Mouse (Mus musculus) heart, embryonic 12.5 days (tissue): ENCODE results near the gene Foxp1. TPM values are rescaled to one million over a fixed set of nuclear protein-coding genes. Genes with fewer than 3 reads are reported as not detected.

ENCODE experiments used
- ATAC-seq: fragments of 200-750 bp; cut with Nextera tagmentation; 2 replicates; pipeline ENCODE4 v1.8.0; 2017; ENCODE audit warnings: moderate TSS enrichment, moderate library complexity; ENCODE audit not compliant: insufficient number of reproducible peaks, low FRiP score
- H3K27ac ChIP-seq: fragments of 300-500 bp; sonication (generic); 2 replicates; pipeline ENCODE4 v1.5.1; 2016; ENCODE audit warnings: mild to moderate bottlenecking, moderate library complexity; ENCODE audit not compliant: poor library complexity, severe bottlenecking
- H3K27me3 ChIP-seq: fragments of 300-500 bp; sonication (generic); replicated peaks from 2 replicates; pipeline ENCODE4 v1.6.1; 2016; ENCODE audit warnings: mild to moderate bottlenecking, moderate library complexity
- H3K36me3 ChIP-seq: fragments of 300-500 bp; sonication (generic); 2 replicates; pipeline ENCODE4 v1.6.1; 2016; ENCODE audit warnings: mild to moderate bottlenecking, moderate library complexity
- H3K4me1 ChIP-seq: fragments of 300-500 bp; sonication (generic); replicated peaks from 2 replicates; pipeline ENCODE4 v1.6.1; 2016; ENCODE audit warnings: mild to moderate bottlenecking
- H3K4me2 ChIP-seq: fragments of 300-500 bp; sonication (generic); 2 replicates; pipeline ENCODE4 v1.6.1; 2016; ENCODE audit warnings: mild to moderate bottlenecking, moderate library complexity
- H3K4me3 ChIP-seq: fragments of 300-500 bp; sonication (generic); 2 replicates; pipeline ENCODE4 v1.5.1; 2016; ENCODE audit warnings: mild to moderate bottlenecking
- H3K9ac ChIP-seq: fragments of 300-500 bp; sonication (generic); 2 replicates; pipeline ENCODE4 v1.6.1; 2016; ENCODE audit warnings: mild to moderate bottlenecking, moderate library complexity
- H3K9me3 ChIP-seq: fragments of 300-500 bp; sonication (generic); replicated peaks from 2 replicates; pipeline ENCODE4 v1.6.1; 2016; ENCODE audit warnings: mild to moderate bottlenecking, moderate library complexity
- WGBS: fragments of 180-500 bp; shearing (Covaris S2); methylation state at CpG from one replicate; pipeline ENCODE4 v1.1.7; 2016; 5-methylcytosine and 5-hydroxymethylcytosine counted together
- polyA plus RNA-seq: library from polyadenylated mRNA; unstranded; fragments of >200 nt; fragmentation: Nextera tagmentation; extraction: Ambion mirVana; gene quantifications from 2 replicates; pipeline ENCODE4 v1.2.1, GENCODE M21; 2016

Gene Foxp1
- polyA plus RNA-seq, 1 experiment from 2014 or later, result 91.1 TPM

- H3K27ac ChIP-seq, result peak overlapping the region; percentile 43
- 56% methylated on average over 7 of the region's 7 CpGs for WGBS
Measured at GRCm38 (mm10) chr6:99087598-99087997, 434.9 kb downstream of the Foxp1 start.

GRCm38 (mm10) chr6:99084956-99085355, 437.6 kb downstream of the Foxp1 start:
- Histone ChIP-seq H3K9ac (no peak overlapping the region), H3K4me2 (no peak overlapping the region), H3K36me3 (peaks cover 11% of the 10 kb centered on the region), H3K27ac (no peak overlapping the region), H3K4me1 (peaks cover 45% of the 10 kb centered on the region), H3K9me3 (no peaks in the 10 kb centered on the region), H3K27me3 (no peaks in the 10 kb centered on the region), H3K4me3 (no peak overlapping the region)
- ATAC-seq, result no peak
- 87% methylated on average over 4 of the region's 4 CpGs for WGBS

More at GRCm38 (mm10) chr6:99087598-99087997, 434.9 kb downstream of the Foxp1 start:
- Histone ChIP-seq H3K4me2 (no peak overlapping the region), H3K9me3 (no peaks in the 10 kb centered on the region), H3K4me3 (no peak overlapping the region), H3K27me3 (no peaks in the 10 kb centered on the region), H3K36me3 (peaks cover 11% of the 10 kb centered on the region), H3K4me1 (peaks cover 47% of the 10 kb centered on the region), H3K9ac (no peak overlapping the region)
- ATAC-seq, result no peak

- Histone ChIP-seq H3K4me1 (peaks cover 26% of the 10 kb centered on the region), H3K4me2 (peak overlapping the region; percentile 42), H3K4me3 (no peak overlapping the region), H3K36me3 (peaks cover 11% of the 10 kb centered on the region), H3K9ac (0 out of 2 replicates have a peak overlapping the region, but pooled peaks have one; percentile 42), H3K9me3 (no peaks in the 10 kb centered on the region), H3K27ac (peak overlapping the region; percentile 77), H3K27me3 (no peaks in the 10 kb centered on the region)
- WGBS, result 28% methylated on average over 5 of the region's 5 CpGs
- peak; percentile 48; the same call in 1 of the 2 replicates for ATAC-seq
Measured at GRCm38 (mm10) chr6:99081259-99081658, 441.3 kb downstream of the Foxp1 start.

GRCm38 (mm10) chr6:99079041-99079835, 443.3 kb downstream of the Foxp1 start:
- H3K9me3 ChIP-seq, result peaks cover 12% of the 10 kb centered on the region
- no peak for ATAC-seq
- H3K36me3 ChIP-seq, result peaks cover 28% of the 10 kb centered on the region
- no peak overlapping the region for H3K4me3 ChIP-seq
- no peak overlapping the region for H3K27ac ChIP-seq
- 55% methylated on average over 10 of the region's 10 CpGs for WGBS
- no peak overlapping the region for H3K4me2 ChIP-seq
- no peaks in the 10 kb centered on the region for H3K27me3 ChIP-seq
- H3K4me1 ChIP-seq, result peaks cover 24% of the 10 kb centered on the region
- H3K9ac ChIP-seq, result no peak overlapping the region

- Histone ChIP-seq H3K27ac (no peak overlapping the region), H3K4me2 (no peak overlapping the region), H3K9ac (no peak overlapping the region), H3K27me3 (no peaks in the 10 kb centered on the region), H3K36me3 (peaks cover 25% of the 10 kb centered on the region), H3K9me3 (peaks cover 12% of the 10 kb centered on the region), H3K4me1 (peaks cover 21% of the 10 kb centered on the region), H3K4me3 (no peak overlapping the region)
- 82% methylated on average over 4 of the region's 4 CpGs for WGBS
- no peak for ATAC-seq
Measured at GRCm38 (mm10) chr6:99078089-99078488, 444.4 kb downstream of the Foxp1 start.

GRCm38 (mm10) chr6:99073303-99074271, 448.9 kb downstream of the Foxp1 start:
- no peak for ATAC-seq
- H3K27ac ChIP-seq, result no peak overlapping the region
- H3K4me2 ChIP-seq, result no peak overlapping the region
- H3K36me3 ChIP-seq, result peaks cover 50% of the 10 kb centered on the region
- H3K9ac ChIP-seq, result no peak overlapping the region
- no peaks in the 10 kb centered on the region for H3K27me3 ChIP-seq
- H3K4me3 ChIP-seq, result no peak overlapping the region
- H3K4me1 ChIP-seq, result 0 out of 2 replicates have a peak, but pooled peaks cover 5% of the 10 kb centered on the region
- 90% methylated on average over 9 of the region's 9 CpGs for WGBS
- H3K9me3 ChIP-seq, result peaks cover 12% of the 10 kb centered on the region

GRCm38 (mm10) chr6:99070710-99071109, 451.8 kb downstream of the Foxp1 start:
- Histone ChIP-seq H3K4me2 (no peak overlapping the region), H3K4me1 (peaks cover 22% of the 10 kb centered on the region), H3K4me3 (no peak overlapping the region), H3K27me3 (no peaks in the 10 kb centered on the region), H3K9ac (no peak overlapping the region), H3K27ac (no peak overlapping the region), H3K9me3 (peaks cover 11% of the 10 kb centered on the region), H3K36me3 (peaks cover 49% of the 10 kb centered on the region)
- WGBS, result 64% methylated on average over 5 of the region's 5 CpGs
- ATAC-seq, result no peak

- 92% methylated on average over 1 of the region's 1 CpGs for WGBS
- peaks cover 39% of the 10 kb centered on the region for H3K36me3 ChIP-seq
Measured at GRCm38 (mm10) chr6:99069726-99070125, 452.8 kb downstream of the Foxp1 start.

GRCm38 (mm10) chr6:99065569-99066353, 456.8 kb downstream of the Foxp1 start:
- H3K4me3 ChIP-seq, result no peak overlapping the region
- peaks cover 44% of the 10 kb centered on the region for H3K4me1 ChIP-seq
- H3K4me2 ChIP-seq, result no peak overlapping the region
- H3K27ac ChIP-seq, result peak overlapping the region; percentile 81
- H3K9ac ChIP-seq, result no peak overlapping the region
- WGBS, result 50% methylated on average over 9 of the region's 9 CpGs
- H3K9me3 ChIP-seq, result no peaks in the 10 kb centered on the region
- H3K27me3 ChIP-seq, result no peaks in the 10 kb centered on the region
- peaks cover 17% of the 10 kb centered on the region for H3K36me3 ChIP-seq
- ATAC-seq, result peak; percentile 86

More at GRCm38 (mm10) chr6:99069726-99070125, 452.8 kb downstream of the Foxp1 start:
- no peak overlapping the region for H3K27ac ChIP-seq
- H3K4me3 ChIP-seq, result no peak overlapping the region
- H3K27me3 ChIP-seq, result no peaks in the 10 kb centered on the region
- peaks cover 30% of the 10 kb centered on the region for H3K4me1 ChIP-seq
- no peak for ATAC-seq
- H3K9ac ChIP-seq, result no peak overlapping the region
- H3K9me3 ChIP-seq, result peaks cover under 1% of the 10 kb centered on the region; the same call in 1 of the 2 replicates
- H3K4me2 ChIP-seq, result no peak overlapping the region

- peaks cover 7% of the 10 kb centered on the region; the same call in 1 of the 2 replicates for H3K36me3 ChIP-seq
- H3K4me1 ChIP-seq, result peaks cover 44% of the 10 kb centered on the region
- no peak for ATAC-seq
- no peak overlapping the region for H3K4me2 ChIP-seq
- H3K9me3 ChIP-seq, result no peaks in the 10 kb centered on the region
- no peak overlapping the region for H3K27ac ChIP-seq
- no peak overlapping the region for H3K9ac ChIP-seq
- H3K27me3 ChIP-seq, result no peaks in the 10 kb centered on the region
- WGBS, result 82% methylated on average over 10 of the region's 10 CpGs
- no peak overlapping the region for H3K4me3 ChIP-seq
Measured at GRCm38 (mm10) chr6:99063982-99064484, 458.5 kb downstream of the Foxp1 start.
